Mouse (Mus musculus) heart, embryonic 13.5 days (tissue): Measurements from ENCODE around the gene Vax2. TPM values are rescaled to one million over a fixed set of nuclear protein-coding genes. Genes with fewer than 3 reads are reported as not detected.
A peak's percentile ranks its signal among the peaks of the same experiment; 100 is the strongest.

Source experiments
- ATAC-seq: fragments of 200-750 bp; cut with Nextera tagmentation; 2 replicates; pipeline ENCODE4 v1.8.0; 2017; ENCODE audit warnings: moderate TSS enrichment; ENCODE audit not compliant: insufficient number of reproducible peaks, low FRiP score, low TSS enrichment; ENCODE audit errors: extremely low read depth
- H3K27ac ChIP-seq: fragments of 300-500 bp; sonication (generic); replicated peaks from 2 replicates; pipeline ENCODE4 v1.5.1; 2015; ENCODE audit warnings: moderate library complexity, mild to moderate bottlenecking, inconsistent platforms
- H3K27me3 ChIP-seq: fragments of 300-500 bp; sonication (generic); replicated peaks from 2 replicates; pipeline ENCODE4 v1.6.1; 2015; ENCODE audit warnings: mild to moderate bottlenecking, inconsistent platforms
- H3K36me3 ChIP-seq: fragments of 300-500 bp; sonication (generic); 2 replicates; pipeline ENCODE4 v1.6.1; 2015; ENCODE audit warnings: mild to moderate bottlenecking, inconsistent platforms
- H3K4me1 ChIP-seq: fragments of 300-500 bp; sonication (generic); 2 replicates; pipeline ENCODE4 v1.6.1; 2015; ENCODE audit warnings: inconsistent platforms
- H3K4me2 ChIP-seq: fragments of 300-500 bp; sonication (generic); 2 replicates; pipeline ENCODE4 v1.6.1; 2015; ENCODE audit warnings: inconsistent platforms, mild to moderate bottlenecking, moderate library complexity
- H3K4me3 ChIP-seq: fragments of 300-500 bp; sonication (generic); 2 replicates; pipeline ENCODE4 v1.5.1; 2015; ENCODE audit warnings: moderate library complexity, mild to moderate bottlenecking, inconsistent platforms
- H3K9ac ChIP-seq: fragments of 300-500 bp; sonication (generic); 2 replicates; pipeline ENCODE4 v1.6.1; 2015; ENCODE audit warnings: inconsistent platforms, mild to moderate bottlenecking, moderate library complexity
- H3K9me3 ChIP-seq: fragments of 300-500 bp; sonication (generic); 2 replicates; pipeline ENCODE4 v1.6.1; 2016; ENCODE audit warnings: inconsistent platforms
- WGBS: fragments of 180-500 bp; shearing (Covaris S2); methylation state at CpG from one replicate; pipeline ENCODE4 v1.1.7; 2015; ENCODE audit warnings: mixed read lengths; 5-methylcytosine and 5-hydroxymethylcytosine counted together
- polyA plus RNA-seq: library from polyadenylated mRNA; unstranded; fragments of >200 nt; fragmentation: Nextera tagmentation; extraction: Ambion mirVana; gene quantifications from 2 replicates; pipeline ENCODE4 v1.2.1, GENCODE M21; 2015

The Vax2 gene
- polyA plus RNA-seq, 1 experiment from 2014 or later = not detected

DNA sequence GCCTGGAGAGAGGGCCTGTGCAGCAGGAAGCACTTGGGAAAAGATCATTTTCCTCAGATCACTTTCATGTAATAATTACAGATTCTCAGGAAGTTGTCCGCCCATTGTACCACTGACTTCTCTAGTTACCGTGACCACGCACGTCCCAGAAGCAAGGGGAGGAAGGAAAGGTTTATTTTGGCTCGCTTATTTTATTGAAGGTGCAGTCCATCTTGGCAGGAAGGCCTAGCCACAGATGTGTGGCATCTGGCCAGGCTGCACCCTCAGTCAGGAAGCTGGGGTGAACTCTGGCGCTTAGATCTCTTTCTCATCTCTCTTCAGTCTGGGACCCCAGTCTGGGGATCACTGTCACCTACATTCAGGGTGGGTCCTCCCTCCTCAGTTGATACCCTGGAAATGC lies 27.5 kb downstream of the Vax2 start:
- no peak for ATAC-seq
- Histone ChIP-seq H3K4me3 (no peak overlapping the region), H3K27ac (no peak overlapping the region), H3K9ac (no peak overlapping the region), H3K27me3 (peaks cover 74% of the 10 kb centered on the region), H3K4me1 (no peaks in the 10 kb centered on the region), H3K9me3 (peaks cover 8% of the 10 kb centered on the region), H3K4me2 (no peak overlapping the region), H3K36me3 (no peaks in the 10 kb centered on the region)
- 70% methylated on average over 6 of the region's 6 CpGs for WGBS

DNA sequence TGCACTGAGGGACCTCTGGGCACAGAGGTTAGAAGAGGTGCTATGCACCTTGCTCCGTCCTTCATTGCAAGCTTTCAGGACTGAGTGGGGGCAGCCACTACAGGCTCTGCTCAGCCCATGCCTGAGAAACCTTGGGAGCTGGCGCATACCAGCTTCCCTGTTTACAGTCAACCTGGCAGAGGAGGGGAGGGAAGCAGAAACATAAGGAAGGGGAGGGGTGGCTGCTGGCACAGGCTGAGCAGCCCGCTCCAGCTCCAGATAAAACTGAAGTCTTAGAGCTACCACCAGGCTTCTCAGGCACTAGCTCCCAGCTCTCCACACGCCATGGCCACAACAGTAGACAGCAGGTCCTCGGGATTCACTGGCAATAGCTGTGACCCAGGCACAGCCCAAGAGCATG lies 31.7 kb downstream of the Vax2 start, which contains the start of gene Atp6v1b1:
Gene Atp6v1b1 (plus strand): TSS at position 230 of the 400 bp plus-strand sequence.
- 48% methylated on average over 5 of the region's 5 CpGs for WGBS
- Histone ChIP-seq H3K4me1 (no peaks in the 10 kb centered on the region), H3K9ac (no peak within 1 kb of the TSS), H3K27me3 (peaks cover 78% of the 10 kb centered on the region), H3K27ac (no peak within 1 kb of the TSS), H3K9me3 (no peaks in the 10 kb centered on the region), H3K36me3 (no peaks in the 10 kb centered on the region), H3K4me3 (no peak within 1 kb of the TSS), H3K4me2 (no peak within 1 kb of the TSS)
- no peak for ATAC-seq

DNA sequence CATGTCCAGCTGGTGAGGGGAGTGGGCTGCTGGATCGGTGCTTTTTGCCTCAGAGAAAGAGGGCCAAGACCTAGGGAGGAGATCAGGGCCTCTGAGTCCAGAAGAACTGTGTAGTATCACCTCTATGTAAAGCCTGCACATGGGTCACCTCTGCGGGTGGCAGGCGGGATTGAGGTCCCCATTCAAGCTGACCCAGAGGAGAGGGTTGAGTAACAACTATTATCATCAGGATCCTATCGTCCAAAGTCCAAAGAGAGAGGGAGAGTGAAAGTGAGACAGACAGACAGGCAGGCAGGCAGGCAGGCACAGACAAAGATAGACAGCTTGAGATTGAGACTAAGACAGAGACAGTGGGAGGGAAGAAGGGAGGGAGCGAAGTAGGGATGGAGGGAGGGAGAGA lies 32.1 kb downstream of the Vax2 start:
- no peak for ATAC-seq
- H3K4me3 ChIP-seq = no peak overlapping the region
- no peaks in the 10 kb centered on the region for H3K36me3 ChIP-seq
- H3K4me2 ChIP-seq = no peak overlapping the region
- no peak overlapping the region for H3K9ac ChIP-seq
- H3K9me3 ChIP-seq = no peaks in the 10 kb centered on the region
- peaks cover 78% of the 10 kb centered on the region for H3K27me3 ChIP-seq
- WGBS = 53% methylated on average over 5 of the region's 5 CpGs
- no peaks in the 10 kb centered on the region for H3K4me1 ChIP-seq
- H3K27ac ChIP-seq = no peak overlapping the region

DNA sequence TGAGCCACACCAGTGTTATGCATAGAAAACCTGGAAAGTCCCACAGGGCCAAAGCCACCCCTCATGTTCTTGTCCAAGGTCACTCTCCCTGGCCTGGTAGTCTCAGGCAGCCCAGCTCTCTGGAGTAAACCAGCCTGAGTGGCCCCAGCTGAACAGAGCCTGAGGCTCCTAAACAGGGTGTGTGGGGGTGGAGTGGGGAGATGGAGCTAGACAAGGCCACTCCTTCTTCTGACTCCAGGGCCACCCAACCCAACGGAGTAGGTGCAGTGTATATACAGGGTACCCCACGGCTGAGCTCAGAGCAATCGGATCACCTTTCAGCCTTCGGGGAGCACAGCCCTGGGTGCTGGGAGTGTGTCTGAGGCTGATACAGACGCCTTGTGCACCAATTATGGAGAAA lies 33.1 kb downstream of the Vax2 start:
- H3K36me3 ChIP-seq = no peaks in the 10 kb centered on the region
- H3K9ac ChIP-seq = no peak overlapping the region
- H3K27ac ChIP-seq = no peak overlapping the region
- no peak overlapping the region for H3K4me3 ChIP-seq
- 53% methylated on average over 5 of the region's 5 CpGs for WGBS
- H3K27me3 ChIP-seq = peaks cover 85% of the 10 kb centered on the region
- no peaks in the 10 kb centered on the region for H3K9me3 ChIP-seq
- H3K4me2 ChIP-seq = no peak overlapping the region
- no peaks in the 10 kb centered on the region for H3K4me1 ChIP-seq
- no peak for ATAC-seq

DNA sequence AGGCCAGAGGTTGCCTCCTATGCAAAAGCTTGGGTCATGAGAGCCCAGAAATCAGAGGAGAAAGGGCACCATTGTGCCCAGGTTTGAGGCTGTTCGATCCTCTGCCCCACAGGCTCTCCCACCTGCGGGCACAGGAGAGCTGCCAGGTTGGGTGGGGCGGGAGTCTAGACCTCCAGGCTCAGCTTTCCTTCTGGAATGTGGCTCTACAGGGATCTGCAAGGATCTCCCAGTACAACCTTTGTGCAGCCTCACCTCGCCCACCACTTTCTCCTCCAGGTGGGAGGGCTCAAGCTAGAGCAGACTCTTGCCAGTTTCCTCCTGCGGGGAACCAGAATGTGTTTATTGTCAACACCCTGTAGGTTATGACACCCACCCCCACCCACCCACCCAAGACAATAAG lies 33.5 kb downstream of the Vax2 start:
- Histone ChIP-seq H3K27ac (no peak overlapping the region), H3K4me3 (no peak overlapping the region), H3K36me3 (no peaks in the 10 kb centered on the region), H3K9ac (no peak overlapping the region), H3K4me2 (no peak overlapping the region), H3K9me3 (no peaks in the 10 kb centered on the region), H3K4me1 (no peaks in the 10 kb centered on the region), H3K27me3 (peaks cover 88% of the 10 kb centered on the region)
- ATAC-seq = no peak
- 61% methylated on average over 5 of the region's 5 CpGs for WGBS

DNA sequence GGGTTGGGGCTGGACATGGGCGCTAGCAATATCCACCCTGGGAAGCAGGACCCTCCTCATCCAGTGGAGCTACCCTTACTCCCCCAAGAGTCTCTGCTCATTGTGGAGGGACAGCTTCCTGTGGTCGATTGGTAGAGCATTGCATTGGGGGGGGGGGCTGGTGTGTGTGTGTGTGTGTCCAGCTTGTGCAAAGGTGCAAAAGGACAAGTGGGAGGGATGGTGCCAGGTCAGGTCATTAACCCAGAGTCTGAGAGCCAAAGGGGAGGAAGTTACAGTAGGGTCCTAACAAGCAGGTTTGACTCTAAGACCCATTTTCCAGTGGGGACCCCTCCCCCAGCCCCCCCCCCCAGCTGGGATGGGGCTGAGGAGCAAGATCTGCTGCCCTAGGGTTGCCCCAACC lies 34.4 kb downstream of the Vax2 start:
- Histone ChIP-seq H3K9ac (no peak overlapping the region), H3K4me1 (no peaks in the 10 kb centered on the region), H3K36me3 (no peaks in the 10 kb centered on the region), H3K27me3 (peaks cover 82% of the 10 kb centered on the region), H3K4me3 (no peak overlapping the region), H3K4me2 (no peak overlapping the region), H3K27ac (no peak overlapping the region), H3K9me3 (no peaks in the 10 kb centered on the region)
- 41% methylated on average over 2 of the region's 2 CpGs for WGBS
- no peak for ATAC-seq

DNA sequence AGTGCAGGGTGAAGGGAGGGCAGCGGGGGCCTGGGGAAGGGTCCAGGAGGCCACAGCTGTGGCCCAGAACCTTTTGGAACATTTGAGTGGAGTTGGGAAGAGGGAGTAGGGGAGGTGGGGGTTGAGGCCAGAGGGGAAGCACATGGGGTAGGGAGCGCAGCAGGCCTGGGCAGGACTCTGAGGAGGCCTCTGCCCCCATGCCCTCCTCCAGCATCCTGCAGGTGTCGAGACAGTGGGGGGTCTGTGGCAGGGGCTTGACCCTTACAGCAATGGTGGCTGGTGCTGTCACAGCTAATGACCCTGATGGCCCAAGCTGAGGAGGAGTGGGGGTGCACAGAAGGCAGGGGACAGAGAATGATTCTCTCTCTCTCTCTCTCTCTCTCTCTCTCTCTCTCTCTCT lies 38.2 kb downstream of the Vax2 start:
- H3K36me3 ChIP-seq = no peaks in the 10 kb centered on the region
- no peak overlapping the region for H3K4me2 ChIP-seq
- H3K4me1 ChIP-seq = no peaks in the 10 kb centered on the region
- no peak overlapping the region for H3K9ac ChIP-seq
- H3K27me3 ChIP-seq = peaks cover 89% of the 10 kb centered on the region
- no peaks in the 10 kb centered on the region for H3K9me3 ChIP-seq
- no peak overlapping the region for H3K27ac ChIP-seq
- H3K4me3 ChIP-seq = no peak overlapping the region
- ATAC-seq = no peak
- WGBS = 52% methylated on average over 3 of the region's 3 CpGs

DNA sequence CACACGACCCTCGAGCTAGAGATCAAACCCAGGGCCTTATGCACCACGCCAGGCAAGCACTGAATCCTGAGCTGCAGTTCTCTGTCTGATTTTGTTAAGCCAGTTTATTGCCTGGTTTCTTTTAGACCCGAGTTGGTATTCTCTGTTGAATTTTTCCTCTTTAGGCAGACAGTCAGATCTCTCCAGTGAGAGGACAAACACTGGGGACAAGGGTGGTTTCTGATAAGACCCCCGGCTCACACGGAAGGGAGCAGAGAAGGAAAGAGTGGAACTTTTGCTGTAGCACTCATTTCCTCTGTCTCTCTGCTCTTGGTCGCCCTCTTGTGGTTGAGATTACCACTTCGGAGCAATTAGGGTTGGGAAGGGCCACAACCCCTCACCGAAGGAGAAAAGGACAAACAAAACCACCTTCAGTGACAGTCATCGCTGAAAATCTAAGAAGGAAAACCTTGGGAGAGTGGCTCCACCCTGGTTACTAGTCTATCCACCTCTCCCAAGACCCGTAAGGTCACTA lies 39.2 kb downstream of the Vax2 start:
- Histone ChIP-seq H3K27me3 (peaks cover 90% of the 10 kb centered on the region), H3K4me3 (no peak overlapping the region), H3K36me3 (no peaks in the 10 kb centered on the region), H3K27ac (no peak overlapping the region), H3K9me3 (no peaks in the 10 kb centered on the region), H3K4me2 (peak overlapping the region; percentile 51), H3K4me1 (no peaks in the 10 kb centered on the region), H3K9ac (no peak overlapping the region; the same call in 1 of the 2 replicates)
- WGBS = 7% methylated on average over 11 of the region's 11 CpGs
- ATAC-seq = no peak

DNA sequence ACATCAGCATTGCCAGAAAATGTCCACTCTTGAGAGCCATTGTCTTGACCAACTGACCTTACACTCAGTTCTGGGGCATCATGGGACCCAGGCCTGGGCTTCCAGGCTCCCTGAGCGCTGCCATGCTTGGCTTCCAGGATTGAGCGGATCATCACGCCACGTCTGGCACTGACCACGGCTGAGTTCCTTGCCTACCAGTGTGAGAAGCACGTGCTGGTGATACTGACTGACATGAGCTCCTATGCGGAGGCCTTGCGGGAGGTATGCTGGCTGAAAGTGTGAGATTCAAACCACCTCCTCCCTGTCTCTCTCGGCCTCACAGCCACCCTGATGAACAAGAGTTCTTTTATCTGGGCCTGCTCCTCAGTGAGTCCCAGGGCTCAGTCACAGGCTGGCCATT lies 45.0 kb downstream of the Vax2 start:
- Histone ChIP-seq H3K36me3 (no peaks in the 10 kb centered on the region), H3K27me3 (peaks cover 94% of the 10 kb centered on the region), H3K4me1 (no peaks in the 10 kb centered on the region; the same call in 1 of the 2 replicates), H3K4me3 (no peak overlapping the region), H3K9me3 (no peaks in the 10 kb centered on the region), H3K27ac (no peak overlapping the region), H3K9ac (no peak overlapping the region), H3K4me2 (no peak overlapping the region)
- WGBS = 65% methylated on average over 9 of the region's 9 CpGs
- no peak for ATAC-seq

DNA sequence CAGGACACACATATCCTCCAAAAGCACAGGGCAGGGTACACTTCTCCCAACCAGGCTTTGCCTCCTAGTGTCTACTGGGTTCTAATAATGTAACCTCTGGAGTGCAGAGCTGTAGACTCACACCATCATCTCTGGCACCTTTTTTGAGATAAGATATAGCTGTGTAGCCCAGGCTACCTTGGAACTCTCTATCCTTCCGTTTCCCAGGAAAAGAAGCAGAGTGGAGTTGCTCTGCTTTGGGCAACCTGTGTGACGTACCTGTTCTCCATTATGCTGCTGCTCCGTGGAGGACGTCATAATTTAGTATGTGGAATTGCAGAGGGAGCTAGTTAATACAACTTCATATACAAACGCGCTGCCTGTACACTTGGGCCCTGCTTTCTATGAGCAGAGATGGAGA lies 51.3 kb downstream of the Vax2 start, which contains the start of gene Ankrd53:
Gene Ankrd53 (plus strand): TSS at position 301 of the 400 bp plus-strand sequence.
- Histone ChIP-seq H3K27me3 (peaks cover 73% of the 10 kb centered on the region), H3K36me3 (no peaks in the 10 kb centered on the region), H3K27ac (no peak within 1 kb of the TSS), H3K9ac (peak within 1 kb of the TSS; percentile 76), H3K9me3 (no peaks in the 10 kb centered on the region), H3K4me2 (peak within 1 kb of the TSS; percentile 82), H3K4me3 (peak within 1 kb of the TSS; percentile 51), H3K4me1 (peaks cover 25% of the 10 kb centered on the region)
- 25% methylated on average over 6 of the region's 6 CpGs for WGBS
- ATAC-seq = no peak

DNA sequence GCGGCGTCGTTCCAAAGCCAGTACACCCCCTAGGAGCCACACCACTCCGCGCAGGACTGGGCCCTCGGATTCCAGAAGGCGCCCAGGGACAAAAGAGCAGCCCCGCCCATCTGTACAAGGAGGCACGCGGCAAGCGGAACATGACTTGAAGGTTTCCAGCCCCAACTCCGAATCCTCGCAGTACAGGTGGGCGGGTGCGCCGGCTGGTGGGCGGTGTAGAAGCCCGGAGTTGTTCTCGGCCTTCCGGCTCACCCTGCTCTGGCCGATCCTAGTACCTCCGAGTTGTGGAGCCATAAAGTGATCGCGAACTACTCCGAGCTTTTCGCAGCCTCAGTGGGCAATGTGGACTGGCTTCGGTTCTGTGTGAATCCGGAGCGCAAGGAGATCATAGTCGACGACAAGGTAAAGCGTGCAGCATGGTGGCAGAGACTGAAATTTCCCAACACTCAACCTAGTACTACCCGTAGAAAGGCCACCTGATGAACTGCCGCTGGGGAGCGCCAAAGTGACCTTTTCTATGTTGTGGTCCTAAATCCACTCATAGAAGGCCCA lies 51.9 kb downstream of the Vax2 start:
- H3K9ac ChIP-seq = peak overlapping the region; percentile 76

DNA sequence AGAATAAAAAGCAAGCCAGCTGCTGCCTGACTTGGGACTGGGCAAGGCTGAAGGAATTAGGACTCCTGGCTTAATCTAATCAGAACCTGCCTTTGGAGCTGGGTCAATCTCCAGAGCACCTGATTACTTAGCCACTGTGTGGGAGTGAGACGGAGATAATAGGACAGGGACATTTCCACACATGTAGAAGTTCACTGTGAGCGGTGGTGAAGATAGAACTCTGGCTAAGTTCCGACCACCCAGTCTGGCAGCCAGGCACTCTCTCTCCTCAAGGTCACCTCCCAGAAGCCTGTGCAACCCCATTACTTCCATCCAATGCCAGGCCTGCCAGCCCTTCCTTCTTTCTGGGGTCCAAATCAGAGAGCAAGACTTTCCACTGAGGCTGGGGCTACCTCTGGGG lies 55.9 kb downstream of the Vax2 start:
- 48% methylated on average over 3 of the region's 3 CpGs for WGBS

More for the DNA sequence above, 51.9 kb downstream of the Vax2 start:
- 2% methylated on average over 35 of the region's 35 CpGs for WGBS
- Histone ChIP-seq H3K27ac (no peak overlapping the region), H3K9me3 (no peaks in the 10 kb centered on the region), H3K4me2 (peak overlapping the region; percentile 82), H3K4me3 (peak overlapping the region; percentile 51), H3K27me3 (peaks cover 67% of the 10 kb centered on the region), H3K4me1 (peaks cover 26% of the 10 kb centered on the region), H3K36me3 (0 out of 2 replicates have a peak, but pooled peaks cover 2% of the 10 kb centered on the region)
- no peak for ATAC-seq

More for the DNA sequence above, 55.9 kb downstream of the Vax2 start:
- no peak for ATAC-seq
- no peaks in the 10 kb centered on the region for H3K9me3 ChIP-seq
- no peak overlapping the region for H3K4me3 ChIP-seq
- H3K27ac ChIP-seq = peak overlapping the region; percentile 29; the same call in 1 of the 2 replicates
- peaks cover 29% of the 10 kb centered on the region for H3K4me1 ChIP-seq
- no peak overlapping the region for H3K9ac ChIP-seq
- peaks cover 41% of the 10 kb centered on the region for H3K36me3 ChIP-seq
- H3K27me3 ChIP-seq = peaks cover 32% of the 10 kb centered on the region
- no peak overlapping the region for H3K4me2 ChIP-seq
